Mouse (Mus musculus): ENCODE data around the gene Sys1.

Gene Sys1

GRCm38 (mm10) chr2:164456864-164457300 is at the start of gene Sys1:
Gene Sys1, plus strand, starts transcription at chr2:164456964.
- peak; percentile 61 for DNase-seq

GRCm38 (mm10) chr2:164407708-164408107 is 49.1 kb upstream of the Sys1 start:
- DNase-seq = peak; percentile 76

- no peak for DNase-seq
These were observed 42.6 kb upstream of the Sys1 start for GRCm38 (mm10) chr2:164414167-164414566.

- no peak for DNase-seq
These were observed 42.2 kb upstream of the Sys1 start for GRCm38 (mm10) chr2:164414581-164414980.

- no peak for DNase-seq
These were observed 39.6 kb upstream of the Sys1 start for GRCm38 (mm10) chr2:164417198-164417597.

GRCm38 (mm10) chr2:164418308-164418875 is 38.4 kb upstream of the Sys1 start:
- peak; percentile 60 for DNase-seq

- DNase-seq = no peak
These were observed 37.3 kb upstream of the Sys1 start for GRCm38 (mm10) chr2:164419489-164419888.

- no peak for DNase-seq
These were observed 35.5 kb upstream of the Sys1 start for GRCm38 (mm10) chr2:164421306-164421705.

GRCm38 (mm10) chr2:164421979-164422378 is 34.8 kb upstream of the Sys1 start:
- DNase-seq = peak; percentile 69

- no peak for DNase-seq
These were observed 33.9 kb upstream of the Sys1 start for GRCm38 (mm10) chr2:164422675-164423393.

- no peak for DNase-seq
These were observed 33.3 kb upstream of the Sys1 start for GRCm38 (mm10) chr2:164423464-164423863.

- DNase-seq = no peak
These were observed 32.4 kb upstream of the Sys1 start for GRCm38 (mm10) chr2:164424406-164424805.

- DNase-seq = peak; percentile 52
These were observed 31.4 kb upstream of the Sys1 start for GRCm38 (mm10) chr2:164425401-164425800.

GRCm38 (mm10) chr2:164426121-164426520 is 30.6 kb upstream of the Sys1 start:
- peak; percentile 62 for DNase-seq

GRCm38 (mm10) chr2:164426952-164427351 is 29.8 kb upstream of the Sys1 start:
- no peak for DNase-seq

- DNase-seq = no peak
These were observed 28.3 kb upstream of the Sys1 start for GRCm38 (mm10) chr2:164428451-164428850.

- DNase-seq = no peak
These were observed 26.7 kb upstream of the Sys1 start for GRCm38 (mm10) chr2:164429881-164430615.

- DNase-seq = peak; percentile 71
These were observed 26.1 kb upstream of the Sys1 start for GRCm38 (mm10) chr2:164430697-164431096.

GRCm38 (mm10) chr2:164431676-164432465 is 24.9 kb upstream of the Sys1 start:
- no peak for DNase-seq

GRCm38 (mm10) chr2:164432541-164433191 is 24.1 kb upstream of the Sys1 start:
- peak; percentile 69 for DNase-seq

- no peak for DNase-seq
These were observed 23.4 kb upstream of the Sys1 start for GRCm38 (mm10) chr2:164433278-164433895.

- DNase-seq = peak; percentile 50
These were observed 22.1 kb upstream of the Sys1 start for GRCm38 (mm10) chr2:164434681-164435080.
